Mouse (Mus musculus) left cerebral cortex, postnatal 25 days (tissue): ENCODE measurements around the gene Hipk2. TPM values are rescaled to one million over a fixed set of nuclear protein-coding genes. Genes with fewer than 3 reads are reported as not detected.

Experiments used
- DNase-seq, 2 experiments: peaks; one replicate each; pipeline ENCODE4 v3.0.0; 2022; ENCODE audit warnings: low spot score in 2 of 2, mixed read lengths in 1 of 2
- intact Hi-C: fragments of 180-260 bp; cut with DNase I; formaldehyde crosslinking; loops from one replicate; pipeline ENCODE4 v1.15.1; 2025
- total RNA-seq, 2 experiments: library from RNA; stranded (reverse); gene quantifications; 2 replicates each; pipeline ENCODE4 v1.2.3; 2021

Hipk2 gene
- total RNA-seq: 10 to 100 TPM; 48.8 to 59.7 TPM

DNA sequence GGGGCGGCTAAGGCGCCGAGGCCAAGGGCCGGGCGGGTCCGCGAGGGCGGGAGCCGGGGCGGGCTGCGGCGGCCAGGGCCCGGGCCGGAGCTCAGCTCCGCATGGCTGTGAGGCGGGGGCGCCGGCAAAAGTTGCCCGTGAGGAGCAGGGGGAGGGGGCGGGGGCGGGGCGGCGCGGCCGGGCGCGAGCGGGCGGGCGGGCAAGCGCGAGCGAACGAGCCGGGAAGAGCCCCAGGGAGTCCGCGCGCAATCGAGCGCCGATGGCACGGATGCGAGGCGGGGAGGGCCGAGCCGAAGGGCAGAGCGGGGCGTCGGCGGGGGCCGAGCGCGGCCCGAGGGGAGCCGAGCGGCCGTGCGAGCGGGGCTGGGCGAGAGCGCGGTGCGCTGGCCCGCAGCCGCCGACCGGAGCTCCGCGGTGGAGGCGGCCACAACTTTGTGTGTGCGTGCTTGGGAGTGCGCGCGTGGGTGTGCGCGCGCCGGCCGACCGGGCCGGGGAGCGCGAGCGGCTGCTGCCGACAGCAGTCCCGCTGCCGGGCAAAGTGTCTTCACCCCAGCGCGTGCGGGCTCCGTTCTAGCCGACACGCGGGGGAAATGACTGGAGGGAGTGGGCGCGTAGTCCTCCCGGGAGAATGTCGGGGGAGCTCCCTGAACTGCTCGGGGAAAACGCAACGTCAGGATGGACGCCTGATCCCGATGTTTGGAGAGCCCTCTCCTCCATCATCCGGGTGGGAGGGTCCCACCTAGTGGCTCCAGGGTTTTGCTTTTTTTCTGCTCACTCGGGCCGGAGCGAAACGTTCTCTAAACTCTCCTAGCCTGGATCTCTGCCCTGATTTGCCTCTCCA, at the start of gene Hipk2:
Gene Hipk2, minus strand, starts transcription at position 95 of the 841 bp plus-strand sequence.
- DNase-seq: peak; percentile 61 to 80
- intact Hi-C loops: loop anchor here (2.0 to 10.0 kb wide), 2 partner anchors 35 to 141 kb away; no protein-coding TSS in a partner anchor

DNA sequence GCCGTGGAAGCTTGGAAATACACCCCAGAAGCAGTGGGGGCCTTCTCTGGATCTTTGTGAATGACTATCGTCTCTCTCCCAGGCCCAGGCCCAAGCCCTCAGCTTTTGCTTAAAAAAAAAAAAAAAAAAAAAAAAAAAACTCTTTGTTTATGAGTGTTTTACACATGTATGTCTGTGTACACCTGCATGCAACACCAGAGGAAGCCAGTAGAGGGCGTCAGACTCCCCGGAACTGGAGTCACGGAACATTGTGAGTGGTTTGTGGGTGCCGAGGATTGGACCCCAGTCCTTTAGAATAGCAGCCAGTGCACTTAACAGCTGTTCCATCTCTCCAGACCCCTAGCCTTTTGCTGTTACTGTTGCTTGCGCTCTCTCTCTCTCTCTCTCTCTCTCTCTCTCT, 49.8 kb upstream of the Hipk2 start:
- intact Hi-C loops: no loop called here
- no peak for DNase-seq

DNA sequence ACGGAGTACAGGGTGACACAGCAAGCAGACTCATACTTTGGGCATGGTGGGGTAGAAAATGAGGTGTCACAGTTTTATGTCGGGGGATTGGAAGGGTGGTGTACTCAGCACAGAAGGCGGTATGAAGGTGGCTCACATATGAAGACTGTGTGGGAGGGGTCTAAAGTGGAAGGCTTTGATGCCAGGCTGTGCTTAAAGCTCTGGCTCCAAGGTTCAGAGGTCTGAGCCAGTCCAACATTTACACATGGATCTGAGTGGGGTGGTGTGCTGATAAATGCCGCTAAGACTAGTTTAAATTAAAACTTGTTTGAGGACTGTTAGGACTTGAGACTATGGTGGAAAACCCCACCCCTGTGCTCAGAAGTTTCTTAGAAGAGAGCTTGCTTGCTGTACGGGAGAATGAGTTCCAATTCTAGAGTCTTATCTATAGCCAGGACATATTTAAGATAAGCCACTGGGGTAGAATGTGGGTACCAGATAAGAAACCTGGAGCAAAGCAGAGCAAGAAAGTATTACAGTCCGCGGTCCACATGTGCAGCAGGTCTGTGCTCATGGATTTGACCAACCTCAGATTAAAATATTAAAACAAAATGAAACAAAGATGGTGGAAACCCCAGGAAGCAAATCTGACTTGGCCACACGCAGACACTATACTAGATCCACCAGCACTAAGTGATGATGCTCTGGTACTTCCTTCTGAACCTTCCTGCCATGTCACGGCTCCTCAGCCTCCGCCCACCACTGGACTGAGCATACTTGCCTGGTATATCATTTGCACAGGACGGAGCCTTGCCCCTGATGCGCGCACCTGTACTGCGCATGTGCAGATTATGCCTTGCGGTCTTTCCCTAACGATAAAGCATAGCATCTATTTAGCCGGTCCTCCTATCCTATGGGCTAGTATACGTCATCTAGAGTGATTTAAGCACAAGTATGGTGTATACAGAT, 48.2 kb upstream of the Hipk2 start:
- DNase-seq: no peak
- intact Hi-C loops: no loop called here

DNA sequence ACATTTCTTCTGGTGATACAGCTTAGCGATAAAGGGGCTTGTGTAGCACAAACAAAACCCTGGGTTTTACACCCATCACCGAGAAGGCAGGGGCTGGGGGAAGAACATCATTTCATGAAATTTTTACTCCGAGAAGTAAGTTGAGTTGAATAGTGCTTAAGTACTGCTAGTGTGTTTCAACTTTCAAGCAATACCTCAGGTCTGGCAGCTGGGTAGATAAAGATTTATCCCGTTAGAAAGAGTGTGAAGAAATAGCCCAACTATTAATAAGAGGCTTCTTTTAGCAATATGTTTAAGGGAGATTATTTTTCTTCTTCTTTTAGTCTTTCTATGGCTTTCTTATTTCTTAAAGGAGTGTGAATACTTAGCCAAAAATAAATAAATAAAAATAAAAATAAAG, 47.5 kb upstream of the Hipk2 start:
- intact Hi-C loops: no loop called here
- DNase-seq: no peak

DNA sequence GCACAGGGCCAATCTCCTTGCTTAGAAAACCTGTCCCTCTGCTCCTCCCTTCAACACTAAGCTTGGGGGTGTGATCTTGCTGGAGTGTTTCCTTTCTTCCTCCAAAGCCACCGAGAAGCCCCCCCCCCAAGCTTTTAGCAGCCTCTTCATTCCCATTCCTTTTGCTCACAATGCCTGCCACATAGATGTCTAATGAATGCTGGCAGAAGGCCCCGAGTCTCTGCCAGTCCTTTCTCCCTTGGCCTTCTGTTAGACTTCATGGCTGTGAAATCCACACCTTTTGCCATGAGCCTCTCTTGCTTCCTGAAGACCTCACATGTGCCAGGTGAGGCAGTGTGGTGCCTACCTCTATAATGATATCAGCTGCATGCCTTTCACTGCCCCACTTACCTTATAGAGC, 46.6 kb upstream of the Hipk2 start:
- no peak for DNase-seq
- intact Hi-C loops: no loop called here

DNA sequence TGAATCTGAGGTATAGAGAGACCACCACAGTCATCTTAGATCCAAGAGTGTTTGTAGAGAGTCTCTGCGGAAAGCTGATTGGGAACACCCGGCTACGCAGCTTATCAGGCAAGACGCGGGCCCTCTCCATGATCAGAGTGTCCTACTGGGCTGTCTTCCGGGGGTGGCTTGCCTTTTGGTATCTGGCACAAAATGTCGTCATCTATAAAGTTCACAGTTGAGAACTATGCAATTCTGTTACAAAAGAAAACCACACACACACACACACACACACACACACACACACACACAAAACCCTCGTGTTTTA, 45.8 kb upstream of the Hipk2 start:
- intact Hi-C loops: no loop called here
- no peak for DNase-seq

DNA sequence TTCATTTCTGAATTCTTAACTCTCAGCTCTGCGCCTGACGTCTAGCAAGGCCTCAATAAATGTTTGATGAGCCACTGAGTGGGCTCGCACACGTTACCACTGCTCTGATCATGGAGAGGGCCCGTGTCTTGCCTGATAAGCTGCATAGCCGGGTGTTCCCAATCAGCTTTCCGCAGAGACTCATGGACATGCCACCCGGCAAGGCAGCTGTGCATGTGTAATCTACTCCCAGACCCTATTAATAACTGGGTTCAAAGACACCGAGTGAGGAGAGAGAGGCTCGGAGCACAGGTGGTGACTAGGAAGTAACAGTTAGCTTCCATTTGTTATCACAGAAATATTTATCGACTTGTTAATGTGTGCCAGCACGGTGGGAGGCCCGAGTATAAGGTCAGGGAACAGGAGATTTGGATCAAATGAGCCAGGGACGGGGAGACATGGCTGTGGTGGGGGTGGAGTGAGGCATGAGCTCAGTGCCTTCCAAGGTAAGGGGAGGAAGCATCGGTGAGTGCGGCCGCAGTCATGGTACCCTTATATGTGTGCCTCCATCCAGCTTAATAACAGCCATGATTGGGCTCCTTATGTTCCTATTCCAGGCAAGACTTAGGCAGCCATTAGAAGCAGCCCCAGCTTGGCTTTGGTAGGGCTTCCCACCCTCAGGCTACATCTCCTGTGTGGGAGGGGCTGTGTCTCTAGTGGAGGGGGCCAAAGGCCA, 45.3 kb upstream of the Hipk2 start:
- DNase-seq: no peak
- intact Hi-C loops: no loop called here

DNA sequence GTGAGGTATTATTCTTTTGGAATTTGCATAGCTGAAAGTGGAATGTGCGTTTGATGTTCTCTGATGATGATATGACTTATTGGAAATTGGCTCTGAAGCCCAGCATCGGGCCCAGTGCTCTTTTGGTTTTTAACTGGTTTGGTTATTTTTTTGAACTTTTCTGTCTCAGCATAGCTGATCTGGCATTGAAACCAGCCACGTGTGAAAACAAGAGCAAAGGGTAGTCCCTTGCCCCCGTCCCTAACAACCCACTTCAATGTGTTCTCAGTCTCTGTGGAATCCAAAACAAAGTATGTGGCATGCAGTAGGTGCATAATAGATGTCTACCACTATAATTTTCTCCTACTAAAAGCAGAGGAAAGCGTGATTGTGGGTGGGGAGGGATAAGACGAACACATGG, 44.2 kb upstream of the Hipk2 start:
- intact Hi-C loops: no loop called here
- DNase-seq: no peak

DNA sequence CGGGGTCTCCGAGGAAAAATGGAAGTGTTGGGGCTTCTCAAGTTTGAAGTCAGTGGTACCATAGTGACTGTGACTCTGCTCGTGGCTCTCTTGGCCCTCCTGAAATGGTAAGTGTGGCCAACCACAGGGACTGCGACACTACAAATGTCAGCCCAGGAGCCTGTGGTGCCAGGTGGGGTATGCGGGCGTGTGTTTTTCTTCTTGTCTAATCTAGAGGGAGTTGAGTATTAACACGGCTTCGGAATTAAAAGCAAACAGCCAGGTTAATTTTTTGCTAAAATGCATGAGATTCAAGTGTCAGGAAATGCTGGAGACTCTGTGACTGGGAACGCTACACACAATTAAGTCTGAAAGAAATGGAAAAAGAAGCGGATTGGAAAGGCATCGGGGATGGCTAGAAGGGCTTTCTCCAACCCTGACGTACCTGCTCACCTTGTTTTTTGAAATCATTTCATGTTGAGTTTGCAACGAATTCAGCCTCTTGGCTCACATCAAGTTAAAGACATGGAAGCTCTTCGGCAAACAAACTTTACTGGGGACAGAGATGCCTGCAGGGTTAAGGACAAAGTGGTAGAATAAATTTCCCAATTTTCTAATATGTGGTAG, 43.3 kb upstream of the Hipk2 start:
- intact Hi-C loops: no loop called here
- no peak for DNase-seq

DNA sequence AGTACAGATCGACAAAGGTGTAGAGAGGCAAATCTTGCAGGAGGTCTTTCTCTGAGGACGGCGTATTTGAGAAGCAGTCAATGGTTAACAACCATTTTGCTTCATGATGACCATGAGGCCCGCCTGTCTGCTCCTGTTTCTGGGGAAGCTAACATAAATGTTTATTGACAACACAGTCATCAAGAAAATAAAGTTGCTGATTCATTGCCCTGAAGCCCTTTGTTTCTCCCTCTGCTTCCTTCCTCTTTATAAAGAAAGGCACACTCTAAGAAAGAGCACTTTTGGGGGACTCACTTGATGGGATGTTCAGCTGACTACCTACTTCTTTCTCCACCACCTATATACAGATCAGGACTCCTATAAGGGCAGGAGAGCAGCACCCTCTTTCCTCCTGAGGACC, 42.8 kb upstream of the Hipk2 start:
- intact Hi-C loops: no loop called here
- DNase-seq: no peak

DNA sequence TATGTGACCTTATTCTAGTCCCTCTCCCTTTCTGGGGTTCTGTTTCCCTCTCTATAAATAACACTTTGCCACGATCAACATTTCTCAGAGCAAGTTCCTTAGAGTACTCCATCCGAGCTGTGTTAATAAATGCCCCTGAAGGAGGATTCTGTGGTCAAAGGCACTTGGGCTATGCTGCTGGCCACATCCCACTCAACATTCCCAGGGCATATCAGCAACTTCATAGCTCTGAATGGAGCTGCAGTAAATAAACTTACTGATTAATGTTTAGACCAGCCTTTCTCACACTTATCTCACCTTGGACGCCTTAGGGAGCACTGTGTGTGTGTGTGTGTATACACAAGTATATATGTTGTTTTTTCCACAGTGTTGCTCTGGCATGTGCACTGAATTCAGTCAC, 41.5 kb upstream of the Hipk2 start:
- intact Hi-C loops: no loop called here
- DNase-seq: no peak

DNA sequence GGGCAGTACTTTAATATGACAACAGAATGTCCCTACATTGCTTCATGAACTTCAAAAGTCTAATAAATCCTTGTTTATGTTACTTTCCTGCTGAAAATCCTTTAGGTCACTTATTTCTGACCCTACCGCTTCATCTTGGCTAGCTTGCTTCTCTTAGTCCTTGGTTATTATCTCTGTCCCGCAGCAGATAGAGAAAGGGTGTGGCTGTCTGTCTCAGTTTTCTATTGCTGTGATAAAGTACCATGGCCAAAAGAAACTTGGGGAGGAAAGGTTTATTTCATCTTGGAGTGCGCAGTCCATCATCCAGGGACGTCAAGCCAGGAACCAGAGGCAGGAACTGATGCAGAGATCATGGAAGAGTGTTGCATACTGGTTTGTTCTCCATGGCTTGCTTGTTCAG, 40.6 kb upstream of the Hipk2 start:
- DNase-seq: no peak
- intact Hi-C loops: no loop called here

DNA sequence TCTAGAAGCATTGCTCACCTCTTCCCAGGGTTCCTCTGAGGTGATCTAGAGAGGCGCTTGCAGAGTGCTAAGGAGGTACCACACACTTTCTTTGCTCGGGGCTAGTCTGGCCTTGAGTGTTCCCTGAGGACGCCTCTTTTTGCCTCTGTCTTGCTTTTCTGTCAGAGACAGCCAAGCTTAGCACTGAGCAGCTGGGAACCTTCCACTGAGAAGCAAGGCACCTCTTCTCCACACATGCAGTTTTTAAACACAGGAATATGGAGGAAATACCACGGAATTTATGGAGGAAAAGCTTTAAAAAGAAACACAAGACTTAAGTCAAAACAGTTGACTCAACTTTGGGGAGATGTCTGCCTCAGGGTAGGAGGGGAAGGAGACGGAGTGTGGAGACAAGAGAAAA, 39.8 kb upstream of the Hipk2 start:
- intact Hi-C loops: no loop called here
- peak in 1 of 2 experiments; percentile 62 for DNase-seq

DNA sequence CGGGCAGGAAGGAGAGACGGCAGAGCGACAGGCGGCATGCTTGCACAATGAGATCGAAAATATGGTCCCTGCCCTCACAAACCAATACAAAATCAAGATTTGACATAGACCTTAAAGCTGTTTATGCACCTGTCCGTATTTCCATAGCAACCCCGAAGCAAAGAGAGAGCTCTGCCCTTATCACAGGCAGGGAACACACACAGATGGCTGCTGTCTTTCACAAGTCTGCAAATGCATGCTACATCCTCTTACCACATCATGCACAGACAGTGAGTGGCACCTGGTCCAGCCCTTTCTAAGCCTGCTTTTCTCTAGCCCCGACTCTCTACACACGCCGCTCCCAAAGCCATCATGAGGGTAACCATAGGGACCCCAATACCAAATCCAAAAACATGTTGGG, 38.2 kb upstream of the Hipk2 start:
- intact Hi-C loops: no loop called here
- DNase-seq: peak in 1 of 2 experiments; percentile 28

DNA sequence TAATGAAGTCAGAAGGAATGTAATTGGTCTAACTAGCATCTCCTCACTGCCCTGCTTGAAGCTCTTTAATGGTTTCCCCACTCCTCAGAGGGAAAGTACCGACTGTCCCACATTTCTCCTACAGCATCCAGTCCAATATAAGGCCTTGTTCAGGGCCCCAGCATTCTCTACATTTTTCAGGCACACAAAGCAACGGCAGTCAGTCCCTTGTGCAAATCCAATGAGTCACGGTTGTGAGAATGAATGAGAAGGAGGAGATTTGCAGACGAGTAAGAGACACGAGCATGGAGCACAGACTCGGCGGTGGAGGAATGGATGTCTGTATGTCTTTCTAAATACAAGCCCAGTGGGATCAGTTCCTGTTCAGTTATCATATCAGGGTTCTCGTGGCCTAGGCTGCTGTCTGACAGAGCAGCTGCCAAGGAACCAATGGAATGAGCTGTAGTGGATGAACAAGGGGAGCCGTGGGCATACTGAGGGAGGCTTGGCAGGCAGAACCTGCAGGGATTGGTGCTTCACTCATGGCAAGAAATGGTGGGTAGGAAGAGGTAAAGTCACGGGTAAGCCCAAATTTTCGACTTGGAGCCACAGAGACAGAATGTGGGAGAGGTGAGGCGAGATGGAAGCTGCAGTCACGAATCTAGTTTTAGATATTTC, 37.5 kb upstream of the Hipk2 start:
- DNase-seq: peak; percentile 15 to 81
- intact Hi-C loops: loop anchor here (2.0 kb wide), 1 partner anchor 153 kb away; no protein-coding TSS in a partner anchor

DNA sequence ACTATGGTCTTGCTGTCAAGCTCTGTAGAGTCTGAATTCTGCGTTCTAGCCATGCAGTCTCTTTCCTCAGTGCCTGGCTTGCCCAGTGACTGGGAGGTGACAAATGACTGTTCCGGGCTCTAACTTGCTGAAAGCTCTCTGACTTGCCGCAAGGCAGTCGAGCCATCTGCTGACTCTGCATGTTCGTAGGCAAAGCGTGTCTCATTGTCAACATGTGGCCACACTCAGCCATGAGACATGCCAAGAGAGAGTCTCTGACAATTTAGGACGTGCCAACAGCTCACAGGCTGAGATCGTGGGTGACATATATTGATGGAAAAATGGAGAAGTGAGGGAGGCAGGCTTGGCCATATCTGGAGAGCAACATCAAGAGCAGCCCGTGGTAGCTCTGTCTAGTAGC, 36.9 kb upstream of the Hipk2 start:
- DNase-seq: peak in 1 of 2 experiments; percentile 43
- intact Hi-C loops: loop anchor here (2.0 kb wide), 1 partner anchor 154 kb away; no protein-coding TSS in a partner anchor

DNA sequence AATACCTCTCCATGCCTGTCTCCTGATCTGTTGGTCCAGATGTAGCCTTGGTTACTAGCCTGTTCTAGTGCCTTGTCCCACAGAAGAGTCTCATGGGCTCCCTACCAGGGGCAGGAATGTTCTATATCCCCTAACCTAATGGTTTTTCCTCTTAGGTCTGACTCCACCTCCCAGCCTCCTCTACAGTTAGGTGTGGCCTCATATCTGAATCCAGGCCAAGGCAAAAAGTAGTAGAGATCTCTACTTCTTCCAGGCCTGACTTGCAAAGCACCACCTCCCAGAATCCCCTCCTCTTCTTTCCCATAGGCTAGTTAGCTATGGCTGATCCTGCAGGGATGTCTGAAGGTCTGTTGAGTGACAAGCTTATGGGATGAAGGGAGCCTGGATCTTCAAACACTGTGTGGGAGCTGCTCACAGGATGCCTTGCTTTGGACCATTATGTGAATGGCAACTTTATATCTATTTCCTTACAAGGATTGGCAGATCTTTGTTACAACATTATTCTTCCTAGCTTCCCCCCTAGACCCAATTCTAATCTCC, 36.2 kb upstream of the Hipk2 start:
- no peak for DNase-seq
- intact Hi-C loops: loop anchor here (2.0 kb wide), 1 partner anchor 155 kb away; no protein-coding TSS in a partner anchor

DNA sequence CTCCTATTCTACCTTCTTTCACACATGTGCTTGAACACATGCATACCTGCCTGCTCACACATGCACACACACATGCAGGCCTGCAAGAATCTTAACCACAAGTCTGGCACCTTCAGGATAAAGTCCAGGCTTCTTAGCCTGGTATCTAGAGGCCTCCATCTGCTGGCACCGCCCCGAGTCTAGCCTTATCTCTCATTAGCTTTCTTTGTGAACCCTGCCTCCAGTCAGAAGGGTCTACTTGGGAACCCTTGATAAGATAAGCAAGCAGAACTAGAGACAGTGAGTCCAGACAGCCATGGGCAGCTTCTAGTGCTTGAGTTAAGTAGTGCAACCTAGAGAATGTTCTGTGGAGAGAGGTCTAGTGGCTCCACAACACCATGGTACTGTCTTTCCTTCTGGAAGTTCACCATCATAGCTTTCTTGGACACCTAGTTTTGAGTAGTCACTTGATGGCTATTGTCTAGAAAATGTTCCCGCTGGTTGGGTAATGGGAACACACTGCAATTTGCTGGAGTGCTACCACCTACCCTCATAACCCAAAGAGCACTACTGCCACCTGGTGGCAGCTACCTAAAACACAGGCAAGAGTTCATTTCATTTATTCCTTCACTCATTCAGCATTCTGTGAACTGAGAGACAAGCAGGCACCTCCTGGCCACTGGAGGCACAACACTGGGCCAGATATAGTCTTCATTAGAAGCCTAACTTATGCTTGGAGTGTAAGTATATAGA, 35.0 kb upstream of the Hipk2 start:
- intact Hi-C loops: loop anchor here (1.0 to 2.0 kb wide), 3 partner anchors 34 to 260 kb away; partner anchors contain the start of gene Hipk2
- peak; percentile 26 to 61 for DNase-seq
